Mouse (Mus musculus): ENCODE results near the gene Inpp5a. TPM values are rescaled to one million over a fixed set of nuclear protein-coding genes. Genes with fewer than 3 reads are reported as not detected.

The Inpp5a gene
- total RNA-seq, 2 experiments from 2014 or later: 41.2 to 43.2 TPM

Other genes with a start within 250 kb of the Inpp5a start
- 1 to 10 TPM; 4.3 TPM for gene Lrrc27, start 176.1 kb upstream of the Inpp5a start, total RNA-seq (2021)
- 10 to 100 TPM; 57.8 to 65.0 TPM for gene Stk32c, start 175.8 kb upstream of the Inpp5a start, total RNA-seq (2021)
- gene Pwwp2b, start 140.6 kb upstream of the Inpp5a start, total RNA-seq (2021): 10 to 100 TPM; 20.9 to 23.3 TPM
- gene Nkx6-2, start 193.7 kb downstream of the Inpp5a start, total RNA-seq (2021): under 1 TPM; 0.29 to 0.37 TPM